Mouse (Mus musculus) heart, adult 2 months (tissue): ENCODE measurements at regions not wholly inside any gene's neighbourhood (a gene's known extent, or its start where the extent isn't known, plus 50 kb on each side); places are given as distances from the start of the nearest gene placed in this dataset.

ENCODE experiments used
- CTCF ChIP-seq: fragments of 200-600 bp; IDR thresholded peaks from 2 replicates; pipeline ENCODE4 v1.8.1; 2022; ENCODE audit warnings: antibody characterized with exemption, mild to moderate bottlenecking, moderate library complexity
- EP300 ChIP-seq: fragments of 200-500 bp; IDR thresholded peaks from 2 replicates; pipeline ENCODE4 v1.6.1; 2011; ENCODE audit warnings: low read depth, low read length, control low read depth; ENCODE audit not compliant: insufficient read depth
- POLR2A ChIP-seq: fragments of 200-500 bp; IDR thresholded peaks from 2 replicates; pipeline ENCODE4 v1.6.1; 2011; ENCODE audit warnings: mild to moderate bottlenecking, low read depth, low read length, control low read depth; ENCODE audit not compliant: insufficient read depth

- TF ChIP-seq EP300 (no peak), CTCF (no peak), POLR2A (no peak)
These were observed 78.2 kb upstream of the Ppm1b start for GRCm38 (mm10) chr17:84878316-84878715.
